Mouse (Mus musculus) lung, embryonic 15.5 days (tissue): ENCODE measurements around the gene Sh3bp5. TPM values are rescaled to one million over a fixed set of nuclear protein-coding genes. Genes with fewer than 3 reads are reported as not detected.

Source experiments
- ATAC-seq: fragments of 200-750 bp; cut with Nextera tagmentation; 2 replicates; pipeline ENCODE4 v1.8.0; 2017; ENCODE audit warnings: moderate number of reproducible peaks, borderline replicate concordance; ENCODE audit not compliant: low FRiP score, low TSS enrichment; ENCODE audit errors: extremely low read depth
- H3K27ac ChIP-seq: fragments of 300-500 bp; sonication (generic); 2 replicates; pipeline ENCODE4 v1.5.1; 2015; ENCODE audit warnings: moderate library complexity, mild to moderate bottlenecking, inconsistent platforms
- H3K27me3 ChIP-seq: fragments of 300-500 bp; sonication (generic); 2 replicates; pipeline ENCODE4 v1.6.1; 2015; ENCODE audit warnings: inconsistent platforms
- H3K36me3 ChIP-seq: fragments of 300-500 bp; sonication (generic); 2 replicates; pipeline ENCODE4 v1.6.1; 2015; ENCODE audit warnings: inconsistent platforms
- H3K4me1 ChIP-seq: fragments of 300-500 bp; sonication (generic); 2 replicates; pipeline ENCODE4 v1.6.1; 2015; ENCODE audit warnings: inconsistent platforms
- H3K4me2 ChIP-seq: fragments of 300-500 bp; sonication (generic); 2 replicates; pipeline ENCODE4 v1.6.1; 2015; ENCODE audit warnings: inconsistent platforms, mild to moderate bottlenecking, moderate library complexity
- H3K4me3 ChIP-seq: fragments of 300-500 bp; sonication (generic); 2 replicates; pipeline ENCODE4 v1.5.1; 2015; ENCODE audit warnings: mild to moderate bottlenecking, inconsistent platforms
- H3K9ac ChIP-seq: fragments of 300-500 bp; sonication (generic); 2 replicates; pipeline ENCODE4 v1.6.1; 2015; ENCODE audit warnings: inconsistent platforms
- H3K9me3 ChIP-seq: fragments of 300-500 bp; sonication (generic); 2 replicates; pipeline ENCODE4 v1.6.1; 2016; ENCODE audit warnings: inconsistent platforms
- WGBS: fragments of 180-500 bp; shearing (Covaris S2); methylation state at CpG from one replicate; pipeline ENCODE4 v1.1.7; 2015; 5-methylcytosine and 5-hydroxymethylcytosine counted together
- polyA plus RNA-seq: library from polyadenylated mRNA; unstranded; fragments of >200 nt; fragmentation: Nextera tagmentation; extraction: Ambion mirVana; gene quantifications from 2 replicates; pipeline ENCODE4 v1.2.1, GENCODE M21; 2015

The Sh3bp5 gene
- polyA plus RNA-seq, 1 experiment from 2014 or later: 26.4 TPM

GRCm38 (mm10) chr14:31431789-31432330 is 4.0 kb downstream of the Sh3bp5 start:
- H3K4me1 ChIP-seq: peaks cover 65% of the 10 kb centered on the region

GRCm38 (mm10) chr14:31429004-31429395 is 6.9 kb downstream of the Sh3bp5 start:
- H3K4me3 ChIP-seq: no peak overlapping the region
- no peaks in the 10 kb centered on the region for H3K36me3 ChIP-seq
- peaks cover 56% of the 10 kb centered on the region for H3K27me3 ChIP-seq
- ATAC-seq: no peak
- WGBS: 35% methylated on average over 5 of the region's 5 CpGs
- H3K4me2 ChIP-seq: peak overlapping the region; percentile 9; the same call in 1 of the 2 replicates
- no peak overlapping the region for H3K9ac ChIP-seq
- H3K9me3 ChIP-seq: no peaks in the 10 kb centered on the region
- peaks cover 48% of the 10 kb centered on the region for H3K4me1 ChIP-seq
- H3K27ac ChIP-seq: peak overlapping the region; percentile 51

More at GRCm38 (mm10) chr14:31431789-31432330, 4.0 kb downstream of the Sh3bp5 start:
- 71% methylated on average over 3 of the region's 3 CpGs for WGBS
- ATAC-seq: no peak
- Histone ChIP-seq H3K9me3 (no peaks in the 10 kb centered on the region), H3K4me3 (no peak overlapping the region), H3K9ac (no peak overlapping the region), H3K36me3 (no peaks in the 10 kb centered on the region), H3K27me3 (peaks cover 61% of the 10 kb centered on the region), H3K4me2 (peak overlapping the region; percentile 33), H3K27ac (peak overlapping the region; percentile 81)

- Histone ChIP-seq H3K27ac (peak overlapping the region; percentile 51; the same call in 1 of the 2 replicates), H3K27me3 (peaks cover 54% of the 10 kb centered on the region), H3K4me2 (peak overlapping the region; percentile 9; the same call in 1 of the 2 replicates), H3K4me1 (peaks cover 48% of the 10 kb centered on the region), H3K4me3 (no peak overlapping the region), H3K9ac (no peak overlapping the region), H3K9me3 (no peaks in the 10 kb centered on the region), H3K36me3 (no peaks in the 10 kb centered on the region)
- ATAC-seq: peak; percentile 60
- WGBS: 37% methylated on average over 15 of the region's 15 CpGs
Observed at GRCm38 (mm10) chr14:31428211-31429003, 7.5 kb downstream of the Sh3bp5 start.

GRCm38 (mm10) chr14:31422961-31423791 is 12.7 kb downstream of the Sh3bp5 start:
- peaks cover 33% of the 10 kb centered on the region for H3K4me1 ChIP-seq
- peak; percentile 85 for ATAC-seq
- H3K9me3 ChIP-seq: no peaks in the 10 kb centered on the region
- peak overlapping the region; percentile 78 for H3K27ac ChIP-seq
- H3K36me3 ChIP-seq: no peaks in the 10 kb centered on the region
- no peak overlapping the region for H3K9ac ChIP-seq
- WGBS: 38% methylated on average over 11 of the region's 11 CpGs
- H3K27me3 ChIP-seq: peaks cover 62% of the 10 kb centered on the region
- no peak overlapping the region for H3K4me3 ChIP-seq
- peak overlapping the region; percentile 32 for H3K4me2 ChIP-seq

GRCm38 (mm10) chr14:31422395-31422794 is 13.5 kb downstream of the Sh3bp5 start:
- Histone ChIP-seq H3K9ac (no peak overlapping the region), H3K4me1 (peaks cover 28% of the 10 kb centered on the region), H3K36me3 (no peaks in the 10 kb centered on the region), H3K27ac (peak overlapping the region; percentile 78), H3K9me3 (no peaks in the 10 kb centered on the region), H3K4me2 (no peak overlapping the region), H3K4me3 (no peak overlapping the region), H3K27me3 (peaks cover 59% of the 10 kb centered on the region)
- 89% methylated on average over 5 of the region's 5 CpGs for WGBS
- ATAC-seq: no peak

- Histone ChIP-seq H3K36me3 (no peaks in the 10 kb centered on the region), H3K4me1 (peaks cover 34% of the 10 kb centered on the region), H3K4me2 (no peak overlapping the region), H3K9ac (no peak overlapping the region), H3K4me3 (no peak overlapping the region), H3K9me3 (no peaks in the 10 kb centered on the region), H3K27ac (no peak overlapping the region; the same call in 1 of the 2 replicates), H3K27me3 (peaks cover 55% of the 10 kb centered on the region)
- ATAC-seq: no peak
- 75% methylated on average over 18 of the region's 18 CpGs for WGBS
Observed at GRCm38 (mm10) chr14:31421509-31422295, 14.2 kb downstream of the Sh3bp5 start.

GRCm38 (mm10) chr14:31420985-31421384 is 14.9 kb downstream of the Sh3bp5 start:
- no peak for ATAC-seq
- Histone ChIP-seq H3K4me1 (peaks cover 34% of the 10 kb centered on the region), H3K4me3 (no peak overlapping the region), H3K9ac (no peak overlapping the region), H3K4me2 (no peak overlapping the region), H3K27ac (no peak overlapping the region), H3K36me3 (no peaks in the 10 kb centered on the region), H3K27me3 (peaks cover 57% of the 10 kb centered on the region), H3K9me3 (no peaks in the 10 kb centered on the region)
- 70% methylated on average over 7 of the region's 7 CpGs for WGBS

- H3K36me3 ChIP-seq: no peaks in the 10 kb centered on the region
- no peak for ATAC-seq
- peaks cover 35% of the 10 kb centered on the region for H3K4me1 ChIP-seq
- H3K27ac ChIP-seq: no peak overlapping the region
- no peak overlapping the region for H3K4me2 ChIP-seq
- H3K4me3 ChIP-seq: no peak overlapping the region
- peaks cover 57% of the 10 kb centered on the region for H3K27me3 ChIP-seq
- H3K9ac ChIP-seq: no peak overlapping the region
- WGBS: 84% methylated on average over 7 of the region's 7 CpGs
- no peaks in the 10 kb centered on the region for H3K9me3 ChIP-seq
Observed at GRCm38 (mm10) chr14:31420562-31420961, 15.3 kb downstream of the Sh3bp5 start.

GRCm38 (mm10) chr14:31420135-31420534 is 15.7 kb downstream of the Sh3bp5 start:
- peaks cover 58% of the 10 kb centered on the region for H3K27me3 ChIP-seq
- no peaks in the 10 kb centered on the region for H3K36me3 ChIP-seq
- ATAC-seq: no peak
- H3K9ac ChIP-seq: no peak overlapping the region
- no peaks in the 10 kb centered on the region for H3K9me3 ChIP-seq
- H3K4me3 ChIP-seq: no peak overlapping the region
- 90% methylated on average over 8 of the region's 8 CpGs for WGBS
- no peak overlapping the region for H3K4me2 ChIP-seq
- H3K27ac ChIP-seq: no peak overlapping the region
- peaks cover 39% of the 10 kb centered on the region for H3K4me1 ChIP-seq

GRCm38 (mm10) chr14:31419279-31419678 is 16.6 kb downstream of the Sh3bp5 start:
- Histone ChIP-seq H3K9ac (no peak overlapping the region), H3K4me2 (no peak overlapping the region), H3K4me1 (peaks cover 48% of the 10 kb centered on the region), H3K27ac (no peak overlapping the region), H3K4me3 (no peak overlapping the region), H3K27me3 (peaks cover 63% of the 10 kb centered on the region), H3K9me3 (no peaks in the 10 kb centered on the region), H3K36me3 (no peaks in the 10 kb centered on the region)
- no peak for ATAC-seq
- WGBS: 34% methylated on average over 4 of the region's 4 CpGs

- H3K27ac ChIP-seq: no peak overlapping the region
Observed at GRCm38 (mm10) chr14:31416835-31417549, 18.9 kb downstream of the Sh3bp5 start.

More at GRCm38 (mm10) chr14:31416835-31417549, 18.9 kb downstream of the Sh3bp5 start:
- Histone ChIP-seq H3K4me1 (peaks cover 38% of the 10 kb centered on the region), H3K4me3 (no peak overlapping the region), H3K9me3 (no peaks in the 10 kb centered on the region), H3K36me3 (no peaks in the 10 kb centered on the region), H3K4me2 (no peak overlapping the region), H3K27me3 (peaks cover 78% of the 10 kb centered on the region), H3K9ac (no peak overlapping the region)
- peak; percentile 65 for ATAC-seq
- 51% methylated on average over 16 of the region's 16 CpGs for WGBS
